22 mouse cellular contexts compared by ENCODE assay signal in the genomic region with DNA sequence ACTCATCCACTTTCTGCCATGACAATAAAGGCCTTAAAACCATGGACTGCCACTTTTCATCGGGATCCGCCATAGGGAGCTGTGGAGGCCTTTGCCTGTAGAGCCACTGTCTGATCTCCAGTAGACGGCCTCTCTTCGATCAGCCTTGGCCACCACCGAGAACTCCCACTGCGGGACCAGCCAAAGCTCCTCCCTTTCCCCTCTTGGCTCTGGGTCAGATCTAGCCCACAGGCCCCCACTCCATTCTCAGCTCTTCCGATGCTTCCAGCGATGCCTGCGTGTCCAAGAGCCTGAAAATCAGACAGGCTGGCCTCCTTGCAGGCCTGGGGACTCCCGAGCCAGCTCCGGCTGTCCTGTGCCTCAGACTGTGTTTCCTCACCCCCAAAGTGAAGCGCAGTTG. TPM values are rescaled to one million over a fixed set of nuclear protein-coding genes. Genes with fewer than 3 reads are reported as not detected.
DNase-seq lines count a peak whose midpoint lies in the region; ATAC-seq and TF ChIP-seq lines count a peak whose summit lies in the region.
"Had no signal": no experiment of that assay in that cellular context is flagged by ENCODE, and none has a peak within 500 bp of the region (broad histone marks: within the 10 kb centered on the region; RNA-seq: fewer than 3 reads in every experiment).

No protein-coding gene starts in this region.

- TF ChIP-seq EP300 in lung, postnatal 0 days (IDR thresholded peaks at IDR 0.05) = no peak

- no peaks in the 10 kb centered on the region for H3K36me3 ChIP-seq in forebrain, embryonic 16.5 days (ENCODE audit: control insufficient read depth, insufficient read depth)
- no peaks in the 10 kb centered on the region for H3K36me3 ChIP-seq in forebrain, embryonic 10.5 days (replicated peaks)
- H3K36me3 ChIP-seq in hindbrain, embryonic 16.5 days (ENCODE audit: control insufficient read depth, insufficient read depth, low read length) = no peaks in the 10 kb centered on the region
- H3K36me3 ChIP-seq in hindbrain, embryonic 13.5 days = no peaks in the 10 kb centered on the region
- no peaks in the 10 kb centered on the region for H3K36me3 ChIP-seq in lung, postnatal 0 days (ENCODE audit: insufficient read depth, low read length)
- H3K36me3 ChIP-seq: heart, embryonic 13.5 days; hindbrain, embryonic 15.5 days; intestine, embryonic 15.5 days had no signal

- H3K4me1 ChIP-seq in forebrain, embryonic 16.5 days (replicated peaks; ENCODE audit: control insufficient read depth, insufficient read depth, low read length) = peaks cover 3% of the 10 kb centered on the region; the same call in 1 of the 2 replicates
- no peaks in the 10 kb centered on the region for H3K4me1 ChIP-seq in forebrain, embryonic 10.5 days
- H3K4me1 ChIP-seq in hindbrain, embryonic 16.5 days (ENCODE audit: control insufficient read depth, insufficient read depth, low read depth, low read length) = no peaks in the 10 kb centered on the region
- no peaks in the 10 kb centered on the region; the same call in 1 of the 2 replicates for H3K4me1 ChIP-seq in hindbrain, embryonic 13.5 days (replicated peaks)
- no peaks in the 10 kb centered on the region; the same call in 1 of the 2 replicates for H3K4me1 ChIP-seq in lung, postnatal 0 days (ENCODE audit: insufficient read depth, low read depth, low read length)
- H3K4me1 ChIP-seq: intestine, embryonic 15.5 days had no signal

- H3K4me2 ChIP-seq in forebrain, embryonic 16.5 days (ENCODE audit: low read length) = no peak overlapping the region
- no peak overlapping the region for H3K4me2 ChIP-seq in hindbrain, embryonic 16.5 days (ENCODE audit: low read length)
- H3K4me2 ChIP-seq in hindbrain, embryonic 13.5 days = no peak overlapping the region
- no peak overlapping the region for H3K4me2 ChIP-seq in lung, postnatal 0 days (replicated peaks; ENCODE audit: low read depth, low read length)
- H3K4me2 ChIP-seq: heart, embryonic 13.5 days; hindbrain, embryonic 15.5 days; intestine, embryonic 15.5 days had no signal

- H3K27ac ChIP-seq in forebrain, embryonic 16.5 days (ENCODE audit: low read length) = no peak overlapping the region
- no peak overlapping the region for H3K27ac ChIP-seq in forebrain, embryonic 10.5 days
- no peak overlapping the region; the same call in 1 of the 2 replicates for H3K27ac ChIP-seq in hindbrain, embryonic 16.5 days (ENCODE audit: low read depth, low read length)
- H3K27ac ChIP-seq in hindbrain, embryonic 13.5 days = no peak overlapping the region
- no peak overlapping the region for H3K27ac ChIP-seq in lung, postnatal 0 days (ENCODE audit: low read length)
- H3K27ac ChIP-seq: heart, embryonic 13.5 days; hindbrain, embryonic 15.5 days; intestine, embryonic 15.5 days had no signal

- peak; percentile 40; the same call in 1 of the 2 replicates for ATAC-seq in forebrain, embryonic 16.5 days
- ATAC-seq in hindbrain, embryonic 16.5 days = peak; percentile 52; the same call in 1 of the 2 replicates
- ATAC-seq in hindbrain, embryonic 13.5 days (ENCODE audit: low FRiP score) = no peak
- ATAC-seq in lung, postnatal 0 days = no peak
- ATAC-seq: forebrain, embryonic 14.5 days; intestine, embryonic 15.5 days; Patski had no signal

- 73% methylated on average over 12 of the region's 12 CpGs for WGBS in forebrain, embryonic 16.5 days
- 94% methylated on average over 12 of the region's 12 CpGs for WGBS in forebrain, embryonic 10.5 days
- 85% methylated on average over 12 of the region's 12 CpGs for WGBS in hindbrain, embryonic 16.5 days
- WGBS in hindbrain, embryonic 13.5 days = 92% methylated on average over 12 of the region's 12 CpGs
- 82% methylated on average over 12 of the region's 12 CpGs for WGBS in lung, postnatal 0 days

- no peaks in the 10 kb centered on the region for H3K9me3 ChIP-seq in forebrain, embryonic 16.5 days (ENCODE audit: control insufficient read depth, low read length)
- no peaks in the 10 kb centered on the region for H3K9me3 ChIP-seq in forebrain, embryonic 10.5 days
- no peaks in the 10 kb centered on the region for H3K9me3 ChIP-seq in hindbrain, embryonic 16.5 days (ENCODE audit: control insufficient read depth, low read length)
- H3K9me3 ChIP-seq in hindbrain, embryonic 13.5 days = no peaks in the 10 kb centered on the region
- H3K9me3 ChIP-seq in lung, postnatal 0 days (ENCODE audit: low read length) = no peaks in the 10 kb centered on the region
- H3K9me3 ChIP-seq: G1E; heart, embryonic 13.5 days; hindbrain, embryonic 15.5 days; intestine, embryonic 15.5 days had no signal

- H3K4me3 ChIP-seq in forebrain, embryonic 16.5 days (replicated peaks; ENCODE audit: low read length) = no peak overlapping the region
- H3K4me3 ChIP-seq in forebrain, embryonic 10.5 days = no peak overlapping the region
- no peak overlapping the region for H3K4me3 ChIP-seq in hindbrain, embryonic 16.5 days (ENCODE audit: low read length)
- no peak overlapping the region for H3K4me3 ChIP-seq in hindbrain, embryonic 13.5 days
- no peak overlapping the region for H3K4me3 ChIP-seq in lung, postnatal 0 days (ENCODE audit: low read depth, low read length)
- H3K4me3 ChIP-seq: heart, embryonic 13.5 days; hindbrain, embryonic 15.5 days; intestine, embryonic 15.5 days had no signal

- DNase-seq in cerebellum, adult 11-12 months = peak; percentile 18
- DNase-seq in cerebellum, adult 9-11 months = no peak
- DNase-seq in forebrain, embryonic 10.5 days (ENCODE audit: extremely low spot score, low spot score) = no peak
- DNase-seq in lung, postnatal 10 days = peak; percentile 50
- no peak for DNase-seq in lung, postnatal 0 days (ENCODE audit: low spot score)
- DNase-seq: adrenal gland, postnatal 10 days; adrenal gland, postnatal 36 days; cerebellum, adult 8-10 months; cerebellum, postnatal 36 days; gastrocnemius, postnatal 36 days; heart, adult 18-20 months; heart, postnatal 4 days; kidney, adult 18-20 months had no signal

- no peak overlapping the region for H3K9ac ChIP-seq in forebrain, embryonic 16.5 days (replicated peaks; ENCODE audit: low read depth, low read length)
- no peak overlapping the region for H3K9ac ChIP-seq in hindbrain, embryonic 16.5 days (ENCODE audit: low read depth, low read length)
- H3K9ac ChIP-seq in hindbrain, embryonic 13.5 days = no peak overlapping the region
- H3K9ac ChIP-seq in lung, postnatal 0 days (replicated peaks; ENCODE audit: low read depth) = no peak overlapping the region
- H3K9ac ChIP-seq: heart, embryonic 13.5 days; hindbrain, embryonic 15.5 days; intestine, embryonic 15.5 days had no signal

- TF ChIP-seq CTCF in lung, postnatal 0 days (IDR thresholded peaks at IDR 0.05) = no peak

- no peaks in the 10 kb centered on the region for H3K27me3 ChIP-seq in forebrain, embryonic 16.5 days (replicated peaks; ENCODE audit: control insufficient read depth, insufficient read depth, low read length)
- H3K27me3 ChIP-seq in forebrain, embryonic 10.5 days (ENCODE audit: poor library complexity, severe bottlenecking) = no peaks in the 10 kb centered on the region
- no peaks in the 10 kb centered on the region for H3K27me3 ChIP-seq in hindbrain, embryonic 16.5 days (replicated peaks; ENCODE audit: control insufficient read depth, insufficient read depth, low read length)
- H3K27me3 ChIP-seq in hindbrain, embryonic 13.5 days = no peaks in the 10 kb centered on the region
- H3K27me3 ChIP-seq in lung, postnatal 0 days (replicated peaks; ENCODE audit: insufficient read depth, low read length) = no peaks in the 10 kb centered on the region
- H3K27me3 ChIP-seq: heart, embryonic 13.5 days; hindbrain, embryonic 15.5 days; intestine, embryonic 15.5 days; Patski had no signal

RNA-seq across cellular contexts. Expression of a gene that starts 33.5 kb away (rescaled TPM):
- polyA plus RNA-seq in forebrain, embryonic 16.5 days (2015; fragmentation: Nextera tagmentation; extraction: Ambion mirVana) = 0.21 and 0.84 TPM in 2 replicates
- 0.57 TPM in 2 replicates for polyA plus RNA-seq in forebrain, embryonic 10.5 days (2016; fragmentation: Nextera tagmentation; extraction: Ambion mirVana)
- polyA plus RNA-seq in hindbrain, embryonic 16.5 days (2015; fragmentation: Nextera tagmentation; extraction: Ambion mirVana) = 0.71 and 0.81 TPM in 2 replicates
- 0.69 and 1.1 TPM in 2 replicates for polyA plus RNA-seq in hindbrain, embryonic 13.5 days (2015; fragmentation: Nextera tagmentation; extraction: Ambion mirVana)
- polyA plus RNA-seq in lung, postnatal 0 days (2015; fragmentation: Nextera tagmentation; extraction: Ambion mirVana) = 0.39 and 0.50 TPM in 2 replicates
- polyA plus RNA-seq: G1E had no signal

RNA-seq across cellular contexts. Expression of a gene that starts 33.9 kb away (rescaled TPM):
- polyA plus RNA-seq in forebrain, embryonic 16.5 days (2015; fragmentation: Nextera tagmentation; extraction: Ambion mirVana) = 78.4 and 82.1 TPM in 2 replicates
- polyA plus RNA-seq in forebrain, embryonic 10.5 days (2016; fragmentation: Nextera tagmentation; extraction: Ambion mirVana) = 56.5 and 57.3 TPM in 2 replicates
- 71.5 and 71.9 TPM in 2 replicates for polyA plus RNA-seq in hindbrain, embryonic 16.5 days (2015; fragmentation: Nextera tagmentation; extraction: Ambion mirVana)
- 61.5 and 64.7 TPM in 2 replicates for polyA plus RNA-seq in hindbrain, embryonic 13.5 days (2015; fragmentation: Nextera tagmentation; extraction: Ambion mirVana)
- polyA plus RNA-seq in lung, postnatal 0 days (2015; fragmentation: Nextera tagmentation; extraction: Ambion mirVana) = 26.8 TPM in 2 replicates

Comparison
In these comparisons a context has a peak if more than half of its experiments do, and no peak if none do; other contexts are left out.
1. DNase-seq: peak in cerebellum, adult 11-12 months (single experiment) and lung, postnatal 10 days (single experiment); none in cerebellum, adult 9-11 months (single experiment), forebrain, embryonic 10.5 days (single experiment) and lung, postnatal 0 days (single experiment).
2. ATAC-seq: peak in forebrain, embryonic 16.5 days (single experiment) and hindbrain, embryonic 16.5 days (single experiment); none in hindbrain, embryonic 13.5 days (single experiment) and lung, postnatal 0 days (single experiment).